Mouse (Mus musculus) intestine, embryonic 15.5 days (tissue): Measurements from ENCODE around the gene Iba57. TPM values are rescaled to one million over a fixed set of nuclear protein-coding genes. Genes with fewer than 3 reads are reported as not detected.

Experiments
- ATAC-seq: fragments of 200-750 bp; cut with Nextera tagmentation; 2 replicates; pipeline ENCODE4 v1.8.0; 2017; ENCODE audit warnings: moderate TSS enrichment, moderate library complexity
- H3K27ac ChIP-seq: fragments of 300-500 bp; sonication (generic); 2 replicates; pipeline ENCODE4 v1.5.1; 2015; ENCODE audit warnings: mild to moderate bottlenecking, inconsistent platforms
- H3K27me3 ChIP-seq: fragments of 300-500 bp; sonication (generic); replicated peaks from 2 replicates; pipeline ENCODE4 v1.6.1; 2015; ENCODE audit warnings: inconsistent platforms
- H3K36me3 ChIP-seq: fragments of 300-500 bp; sonication (generic); 2 replicates; pipeline ENCODE4 v1.6.1; 2015; ENCODE audit warnings: inconsistent platforms
- H3K4me1 ChIP-seq: fragments of 300-500 bp; sonication (generic); replicated peaks from 2 replicates; pipeline ENCODE4 v1.6.1; 2015; ENCODE audit warnings: inconsistent platforms
- H3K4me2 ChIP-seq: fragments of 300-500 bp; sonication (generic); replicated peaks from 2 replicates; pipeline ENCODE4 v1.6.1; 2015; ENCODE audit warnings: mild to moderate bottlenecking, inconsistent platforms
- H3K4me3 ChIP-seq: fragments of 300-500 bp; sonication (generic); replicated peaks from 2 replicates; pipeline ENCODE4 v1.5.1; 2015; ENCODE audit warnings: inconsistent platforms
- H3K9ac ChIP-seq: fragments of 300-500 bp; sonication (generic); 2 replicates; pipeline ENCODE4 v1.6.1; 2015; ENCODE audit warnings: inconsistent platforms
- H3K9me3 ChIP-seq: fragments of 300-500 bp; sonication (generic); 2 replicates; pipeline ENCODE4 v1.6.1; 2016; ENCODE audit warnings: inconsistent platforms
- WGBS: fragments of 180-500 bp; shearing (Covaris S2); methylation state at CpG from one replicate; pipeline ENCODE4 v1.1.7; 2015; 5-methylcytosine and 5-hydroxymethylcytosine counted together
- polyA plus RNA-seq: library from polyadenylated mRNA; unstranded; fragments of >200 nt; fragmentation: Nextera tagmentation; extraction: Ambion mirVana; gene quantifications from 2 replicates; pipeline ENCODE4 v1.2.1, GENCODE M21; 2015

Gene Iba57
- polyA plus RNA-seq, 1 experiment from 2014 or later: 6.6 TPM

- Histone ChIP-seq H3K27ac (no peak overlapping the region), H3K9me3 (no peaks in the 10 kb centered on the region), H3K4me3 (no peak overlapping the region), H3K27me3 (peaks cover 42% of the 10 kb centered on the region), H3K9ac (no peak overlapping the region), H3K4me1 (peaks cover 14% of the 10 kb centered on the region), H3K4me2 (no peak overlapping the region), H3K36me3 (no peaks in the 10 kb centered on the region)
- WGBS: 70% methylated on average over 19 of the region's 19 CpGs
- no peak for ATAC-seq
These were observed 24.7 kb downstream of the Iba57 start for GRCm38 (mm10) chr11:59138537-59139486.

DNA sequence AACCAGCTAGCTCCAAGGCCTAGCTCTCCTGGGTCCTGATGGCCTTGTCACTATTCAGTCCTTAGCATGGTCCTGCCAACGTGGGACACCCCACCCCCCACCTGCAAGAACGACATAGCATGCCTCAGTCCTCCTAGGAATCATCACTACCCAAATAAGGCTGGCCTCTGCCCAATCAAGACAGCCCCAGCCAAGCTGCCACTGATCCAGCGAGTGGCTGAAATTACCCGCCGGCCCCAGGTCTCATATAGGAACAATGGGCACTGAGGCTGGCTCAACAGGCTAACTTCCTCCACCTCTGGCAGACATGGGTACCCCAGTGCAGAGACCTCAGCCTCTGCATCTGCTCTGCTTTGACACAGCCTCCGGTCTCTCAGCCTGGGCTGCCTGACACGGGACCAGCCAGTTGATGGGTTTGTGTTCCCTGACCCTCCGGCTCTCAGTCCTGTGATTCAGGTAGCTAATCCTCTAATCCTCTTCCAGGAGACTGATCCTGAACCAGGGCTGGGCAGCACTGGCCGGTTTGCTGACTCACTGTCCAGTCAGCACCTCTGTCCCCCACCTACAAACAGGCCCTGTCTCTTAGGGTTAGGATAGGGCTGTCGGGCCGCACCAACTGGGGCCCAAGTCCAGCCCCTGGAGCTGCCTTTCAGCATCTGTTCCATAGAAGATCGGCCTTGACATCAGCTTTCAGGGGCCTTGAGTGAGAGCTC lies 26.4 kb downstream of the Iba57 start:
- Histone ChIP-seq H3K27ac (no peak overlapping the region), H3K9ac (no peak overlapping the region), H3K4me2 (no peak overlapping the region), H3K9me3 (no peaks in the 10 kb centered on the region), H3K36me3 (no peaks in the 10 kb centered on the region), H3K27me3 (peaks cover 58% of the 10 kb centered on the region), H3K4me1 (peaks cover 14% of the 10 kb centered on the region), H3K4me3 (no peak overlapping the region)
- ATAC-seq: no peak
- WGBS: 76% methylated on average over 12 of the region's 12 CpGs

- no peak within 1 kb of the TSS for H3K27ac ChIP-seq
- no peak for ATAC-seq
- no peak within 1 kb of the TSS for H3K9ac ChIP-seq
- H3K4me1 ChIP-seq: peaks cover 8% of the 10 kb centered on the region
- H3K4me3 ChIP-seq: peak within 1 kb of the TSS; percentile 23
- 19% methylated on average over 44 of the region's 44 CpGs for WGBS
- H3K27me3 ChIP-seq: peaks cover 58% of the 10 kb centered on the region
- H3K36me3 ChIP-seq: no peaks in the 10 kb centered on the region
- no peaks in the 10 kb centered on the region for H3K9me3 ChIP-seq
- H3K4me2 ChIP-seq: peak within 1 kb of the TSS; percentile 54
These were observed 27.6 kb downstream of the Iba57 start, which contains the start of gene Obscn for GRCm38 (mm10) chr11:59135904-59136452. Obscn (minus strand) TSS chr11:59136402.

GRCm38 (mm10) chr11:59135051-59135820 lies 28.3 kb downstream of the Iba57 start:
- H3K36me3 ChIP-seq: no peaks in the 10 kb centered on the region
- WGBS: 6% methylated on average over 55 of the region's 55 CpGs
- H3K27ac ChIP-seq: no peak overlapping the region
- peak overlapping the region; percentile 54 for H3K4me2 ChIP-seq
- H3K4me1 ChIP-seq: peaks cover 8% of the 10 kb centered on the region
- peaks cover 58% of the 10 kb centered on the region for H3K27me3 ChIP-seq
- no peak overlapping the region for H3K9ac ChIP-seq
- no peak for ATAC-seq
- no peaks in the 10 kb centered on the region for H3K9me3 ChIP-seq
- peak overlapping the region; percentile 23 for H3K4me3 ChIP-seq

DNA sequence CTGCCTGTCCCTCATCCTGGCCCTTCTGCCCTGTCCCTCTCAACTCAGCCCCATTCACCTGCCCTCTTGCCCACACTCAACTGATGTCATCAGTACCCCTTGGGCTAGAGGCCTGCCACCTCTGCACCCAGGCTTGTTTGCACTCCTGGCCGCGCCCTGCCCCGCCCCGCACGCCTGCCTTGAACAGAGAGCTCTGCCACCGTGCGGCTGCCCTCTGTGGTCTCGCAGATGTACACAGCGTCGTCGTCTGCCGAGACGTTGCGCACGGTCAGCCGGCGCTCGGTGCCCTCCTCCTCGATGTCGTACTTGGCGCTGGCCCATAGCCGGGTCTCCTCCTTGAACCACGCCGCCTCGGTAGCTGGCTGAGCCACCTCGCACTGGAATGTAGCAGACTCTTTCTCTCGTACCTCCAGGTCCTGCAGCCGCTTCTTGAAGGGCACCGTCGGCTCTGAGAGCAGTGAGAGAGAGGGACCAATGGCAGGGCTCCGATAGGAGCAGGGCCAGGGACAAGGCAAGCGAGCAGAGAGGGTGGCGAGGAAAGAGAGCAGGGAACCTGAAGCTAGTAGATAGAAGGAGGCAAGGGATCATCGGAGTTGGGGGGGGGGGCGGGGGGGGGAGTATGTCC lies 29.1 kb downstream of the Iba57 start:
- ATAC-seq: peak; percentile 91
- peak overlapping the region; percentile 19; the same call in 1 of the 2 replicates for H3K4me3 ChIP-seq
- no peak overlapping the region for H3K9ac ChIP-seq
- no peaks in the 10 kb centered on the region for H3K36me3 ChIP-seq
- H3K4me1 ChIP-seq: peaks cover 8% of the 10 kb centered on the region
- no peak overlapping the region for H3K27ac ChIP-seq
- peaks cover 58% of the 10 kb centered on the region for H3K27me3 ChIP-seq
- peak overlapping the region; percentile 48 for H3K4me2 ChIP-seq
- 5% methylated on average over 35 of the region's 35 CpGs for WGBS
- no peaks in the 10 kb centered on the region for H3K9me3 ChIP-seq

DNA sequence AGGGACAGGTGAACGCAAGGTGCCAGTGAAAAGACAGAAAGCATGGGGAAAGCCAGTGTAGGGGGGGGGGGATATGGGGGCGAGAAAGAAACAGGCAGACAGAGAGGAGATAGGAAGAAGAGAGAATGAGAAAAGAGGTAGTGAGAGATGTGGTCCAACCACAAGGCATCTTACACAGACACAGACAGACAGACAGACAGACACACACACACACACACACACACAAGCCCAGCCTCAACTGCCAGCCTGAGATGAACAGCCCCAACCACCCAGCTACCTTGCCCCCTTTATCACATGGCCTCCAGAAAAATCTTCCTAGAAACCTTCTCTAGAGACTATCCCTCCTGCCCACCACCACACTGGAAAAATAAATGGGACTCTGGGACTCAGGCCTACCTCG lies 31.5 kb downstream of the Iba57 start:
- Histone ChIP-seq H3K4me2 (no peak overlapping the region), H3K4me3 (no peak overlapping the region), H3K27ac (no peak overlapping the region), H3K4me1 (peaks cover 8% of the 10 kb centered on the region), H3K9me3 (no peaks in the 10 kb centered on the region), H3K27me3 (peaks cover 48% of the 10 kb centered on the region), H3K36me3 (no peaks in the 10 kb centered on the region), H3K9ac (no peak overlapping the region)
- 76% methylated on average over 2 of the region's 3 CpGs for WGBS
- no peak for ATAC-seq

DNA sequence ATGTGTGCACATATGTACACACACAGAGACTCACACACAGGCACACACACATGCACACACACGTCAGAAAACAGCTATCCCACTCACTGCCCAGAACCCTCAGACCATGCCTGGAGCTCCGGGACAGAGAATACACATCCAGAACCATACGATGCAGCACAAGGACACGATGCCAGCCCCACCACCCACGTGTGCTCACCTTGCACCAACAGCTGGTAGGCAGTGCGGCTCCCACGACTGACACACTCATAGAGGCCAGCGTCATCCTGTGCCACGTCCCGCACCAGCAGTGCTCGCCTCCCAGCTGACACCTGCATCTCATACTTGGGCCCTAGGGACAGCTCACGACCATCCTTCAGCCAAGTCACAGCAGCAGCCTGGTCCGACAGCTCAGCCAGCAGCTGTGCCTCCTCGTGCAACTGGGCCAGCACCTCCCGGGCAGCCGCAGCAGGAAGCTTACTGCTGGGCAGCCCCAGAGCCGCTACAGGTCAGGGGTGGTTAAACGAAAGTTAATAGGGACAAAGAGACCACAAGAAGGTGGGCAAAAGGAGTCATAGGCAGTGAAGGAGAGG lies 32.1 kb downstream of the Iba57 start:
- H3K4me2 ChIP-seq: no peak overlapping the region
- H3K4me3 ChIP-seq: no peak overlapping the region
- H3K36me3 ChIP-seq: no peaks in the 10 kb centered on the region
- ATAC-seq: no peak
- H3K9me3 ChIP-seq: no peaks in the 10 kb centered on the region
- peaks cover 8% of the 10 kb centered on the region for H3K4me1 ChIP-seq
- H3K27ac ChIP-seq: no peak overlapping the region
- H3K9ac ChIP-seq: no peak overlapping the region
- peaks cover 42% of the 10 kb centered on the region for H3K27me3 ChIP-seq
- 73% methylated on average over 18 of the region's 18 CpGs for WGBS

DNA sequence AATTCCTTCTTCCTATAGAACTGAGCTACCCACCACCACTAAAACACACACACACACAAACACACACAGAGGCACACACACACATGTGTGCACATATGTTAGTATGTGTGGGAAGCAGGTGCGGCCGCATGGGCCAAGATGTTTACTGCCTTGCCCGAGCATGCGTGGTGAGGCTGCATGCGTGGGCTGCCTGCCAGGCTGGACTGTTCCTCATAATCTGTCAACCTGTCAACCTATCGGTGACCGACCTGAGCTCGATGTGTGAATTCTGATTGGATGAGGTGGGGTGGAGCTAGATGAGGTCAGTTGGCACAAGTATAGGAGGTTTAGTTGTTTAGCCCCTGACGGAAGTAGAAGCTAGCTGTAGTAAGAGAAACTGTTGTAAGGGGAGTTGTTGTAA lies 32.8 kb downstream of the Iba57 start:
- Histone ChIP-seq H3K9ac (no peak overlapping the region), H3K4me2 (no peak overlapping the region), H3K9me3 (no peaks in the 10 kb centered on the region), H3K4me3 (no peak overlapping the region), H3K27ac (no peak overlapping the region), H3K27me3 (peaks cover 35% of the 10 kb centered on the region), H3K4me1 (peaks cover 6% of the 10 kb centered on the region), H3K36me3 (no peaks in the 10 kb centered on the region)
- ATAC-seq: no peak
- WGBS: 72% methylated on average over 9 of the region's 9 CpGs

GRCm38 (mm10) chr11:59105945-59106344 lies 57.6 kb downstream of the Iba57 start:
- Histone ChIP-seq H3K36me3 (no peaks in the 10 kb centered on the region), H3K4me3 (no peak overlapping the region), H3K9me3 (no peaks in the 10 kb centered on the region), H3K27ac (no peak overlapping the region), H3K9ac (no peak overlapping the region), H3K4me1 (no peaks in the 10 kb centered on the region), H3K27me3 (no peaks in the 10 kb centered on the region), H3K4me2 (no peak overlapping the region)
- WGBS: 87% methylated on average over 5 of the region's 5 CpGs
- no peak for ATAC-seq
